Mouse (Mus musculus): ENCODE results near the gene Wnt10b. TPM values are rescaled to one million over a fixed set of nuclear protein-coding genes. Genes with fewer than 3 reads are reported as not detected.
"Not testable (repeated sequence)": the region's sequence is repeated elsewhere in the genome, so short reads cannot be mapped to it uniquely, and the experiment has no call there.

Gene Wnt10b
- total RNA-seq (2017) = 0.64 TPM in 1 of 2 replicates, not detected in the other

GRCm38 (mm10) chr15:98777762-98778161 is at the start of gene Wnt10b:
Gene Wnt10b (minus strand): TSS chr15:98778150.
- no peak for ATAC-seq (replicated peaks; ENCODE audit: low read depth, poor library complexity, severe bottlenecking)

DNA sequence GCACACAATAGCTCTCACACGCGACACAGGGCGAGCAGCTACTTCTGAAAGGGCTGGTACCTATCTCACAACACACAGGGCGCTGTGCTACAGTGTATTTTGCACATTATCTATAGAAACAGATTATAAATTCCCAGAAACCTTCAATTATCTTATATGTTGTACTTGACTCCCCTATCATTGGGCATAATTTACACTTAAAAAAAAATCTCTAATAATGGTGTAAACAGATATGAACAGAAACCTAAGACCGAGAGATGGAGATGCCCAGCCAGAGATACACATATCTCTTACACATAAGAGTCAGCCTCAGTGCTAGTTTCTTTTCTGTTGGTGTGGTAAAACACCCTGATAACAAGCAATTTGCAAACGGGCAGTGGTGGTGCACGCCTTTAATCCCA is 49.7 kb upstream of the Wnt10b start:
- no peak for ATAC-seq (replicated peaks; ENCODE audit: low read depth, poor library complexity, severe bottlenecking)

DNA sequence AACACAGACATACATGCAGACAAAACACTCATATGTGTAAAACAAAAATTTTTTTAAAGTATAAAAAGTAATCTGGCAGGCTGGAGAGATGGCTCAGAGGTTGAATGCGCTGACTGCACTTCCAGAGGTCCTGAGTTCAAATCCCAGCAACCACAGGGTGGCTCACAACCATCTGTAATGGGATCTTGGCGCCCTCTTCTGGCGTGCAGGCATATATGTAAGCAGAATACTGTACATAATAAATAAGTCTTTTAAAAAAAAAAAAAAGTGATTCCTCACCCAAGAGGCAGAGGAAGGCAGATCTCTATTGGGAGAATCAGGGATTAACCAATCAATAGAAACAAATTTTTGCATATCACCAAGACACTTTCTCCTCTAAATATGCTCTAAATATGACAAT is 45.5 kb upstream of the Wnt10b start:
- no peak for ATAC-seq (replicated peaks; ENCODE audit: low read depth, poor library complexity, severe bottlenecking)

- no peak for ATAC-seq (replicated peaks; ENCODE audit: low read depth, poor library complexity, severe bottlenecking)
Observed at GRCm38 (mm10) chr15:98822147-98822546, 44.2 kb upstream of the Wnt10b start.

GRCm38 (mm10) chr15:98821403-98821802 is 43.5 kb upstream of the Wnt10b start:
- ATAC-seq (replicated peaks; ENCODE audit: low read depth, poor library complexity, severe bottlenecking) = peak; percentile 63

- ATAC-seq (replicated peaks; ENCODE audit: low read depth, poor library complexity, severe bottlenecking) = no peak
Observed at GRCm38 (mm10) chr15:98820937-98821336, 43.0 kb upstream of the Wnt10b start.

- ATAC-seq (replicated peaks; ENCODE audit: low read depth, poor library complexity, severe bottlenecking) = no peak
Observed at GRCm38 (mm10) chr15:98818171-98818570, 40.2 kb upstream of the Wnt10b start.

- no peak for ATAC-seq (replicated peaks; ENCODE audit: low read depth, poor library complexity, severe bottlenecking)
Observed at GRCm38 (mm10) chr15:98812741-98813424, 34.9 kb upstream of the Wnt10b start.

GRCm38 (mm10) chr15:98810212-98810611 is 32.3 kb upstream of the Wnt10b start:
- ATAC-seq (replicated peaks; ENCODE audit: low read depth, poor library complexity, severe bottlenecking) = not testable (repeated sequence)

GRCm38 (mm10) chr15:98809390-98809789 is 31.4 kb upstream of the Wnt10b start, which contains the start of gene Ddn:
Gene Ddn (minus strand): TSS chr15:98809490.
- ATAC-seq (replicated peaks; ENCODE audit: low read depth, poor library complexity, severe bottlenecking) = no peak

DNA sequence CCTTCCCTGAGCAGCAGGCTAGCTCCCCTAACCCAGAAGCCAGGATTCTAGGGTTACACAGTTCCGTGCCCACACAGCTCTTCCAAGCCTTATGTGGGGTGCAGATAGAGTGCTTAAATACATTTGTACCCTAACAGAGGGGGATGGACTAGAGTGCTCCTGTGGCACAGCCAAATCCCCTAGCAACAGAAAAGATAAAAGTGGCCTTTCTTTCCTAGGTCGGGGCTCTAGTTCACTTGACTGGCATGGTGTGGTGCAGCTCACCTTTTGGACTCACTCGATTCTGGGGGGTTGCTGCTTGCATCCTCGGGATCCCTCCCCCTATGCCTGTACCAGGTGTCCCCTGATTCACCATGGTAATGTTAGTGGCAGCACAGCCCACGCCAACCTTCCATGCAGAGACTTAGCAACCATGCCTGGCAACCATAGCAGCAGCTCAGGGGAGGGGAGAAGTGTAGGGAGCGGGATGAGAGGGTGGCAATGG is 30.7 kb upstream of the Wnt10b start:
- ATAC-seq (replicated peaks; ENCODE audit: low read depth, poor library complexity, severe bottlenecking) = no peak

DNA sequence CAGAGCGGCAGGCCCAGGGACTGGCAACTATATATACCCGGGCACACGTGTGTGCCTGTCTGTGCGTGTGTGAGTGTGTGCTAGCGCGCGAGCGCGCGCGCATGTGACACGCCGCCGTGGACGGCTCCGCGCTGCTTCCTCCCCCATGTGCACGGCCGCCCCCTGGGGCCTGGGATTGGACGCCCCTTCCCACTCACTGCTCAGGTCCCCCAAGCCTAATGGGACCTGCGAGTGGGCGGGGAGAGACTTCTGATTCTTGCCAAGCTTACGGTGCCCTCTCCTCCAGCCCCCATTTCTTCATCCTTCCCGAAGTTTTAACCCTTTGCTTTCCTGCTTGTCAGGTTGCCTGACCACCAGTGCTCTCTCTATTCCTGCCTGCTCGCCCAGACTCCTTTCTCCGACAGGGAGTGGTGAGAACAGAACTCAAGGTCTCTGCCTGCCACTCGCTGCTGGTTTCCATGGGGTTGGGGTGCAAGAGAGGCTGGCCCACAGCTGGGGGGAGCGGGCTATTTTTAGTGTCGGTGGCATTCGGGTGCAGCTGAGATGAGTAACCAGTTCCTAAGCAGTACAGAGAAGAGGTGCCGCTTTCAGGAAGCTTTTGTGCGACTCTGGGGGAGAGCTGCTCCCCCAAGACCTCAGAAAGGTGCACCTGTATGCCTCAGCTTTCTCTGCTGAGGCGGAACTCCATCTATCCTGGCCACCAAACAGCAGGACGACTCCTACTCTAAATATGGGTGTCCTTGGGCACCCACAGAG is 30.1 kb upstream of the Wnt10b start:
- ATAC-seq (replicated peaks; ENCODE audit: low read depth, poor library complexity, severe bottlenecking) = 0 out of 2 replicates have a peak, but pooled peaks have one; percentile 6

- ATAC-seq (replicated peaks; ENCODE audit: low read depth, poor library complexity, severe bottlenecking) = no peak
Observed at GRCm38 (mm10) chr15:98806809-98807770, 29.1 kb upstream of the Wnt10b start.

DNA sequence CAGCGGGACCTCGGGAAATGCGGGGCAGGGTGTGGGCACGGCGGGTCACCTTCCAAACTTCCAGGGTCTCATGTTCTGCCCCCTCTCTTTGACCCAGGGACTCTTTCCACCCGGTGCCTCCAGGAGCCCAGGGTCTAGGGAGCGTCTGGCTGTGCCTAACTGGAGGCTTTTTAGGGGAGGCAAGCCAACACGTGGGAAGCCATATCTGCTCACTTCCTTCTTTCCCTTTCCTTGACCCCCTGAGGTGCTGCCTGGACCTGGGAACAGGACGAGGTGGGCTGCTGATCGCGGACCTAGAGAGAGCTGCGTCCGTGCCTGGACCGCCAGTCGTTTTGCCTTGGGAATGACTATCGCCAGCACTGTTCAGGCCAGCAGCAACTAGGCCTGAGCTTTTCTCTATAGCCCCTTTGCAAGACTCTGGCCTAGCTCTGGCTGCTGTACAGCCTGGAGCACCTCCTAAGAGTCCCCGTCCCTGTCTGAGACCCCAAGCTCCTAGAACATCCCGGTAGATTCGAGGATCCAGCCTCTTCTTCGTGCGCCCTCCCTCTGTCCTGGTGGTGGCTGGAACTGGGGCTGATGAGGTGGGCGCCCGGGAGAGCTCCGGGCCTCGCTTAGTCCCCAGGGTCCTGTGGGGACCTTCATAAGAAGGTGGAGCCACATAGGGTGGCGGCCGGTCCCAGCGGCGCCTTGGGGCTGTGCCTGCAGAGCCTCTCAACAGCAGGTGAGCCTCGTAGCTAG is 28.3 kb upstream of the Wnt10b start:
- ATAC-seq (replicated peaks; ENCODE audit: low read depth, poor library complexity, severe bottlenecking) = no peak

- peak; percentile 28 for ATAC-seq (replicated peaks; ENCODE audit: low read depth, poor library complexity, severe bottlenecking)
Observed at GRCm38 (mm10) chr15:98805324-98806040, 27.5 kb upstream of the Wnt10b start.

DNA sequence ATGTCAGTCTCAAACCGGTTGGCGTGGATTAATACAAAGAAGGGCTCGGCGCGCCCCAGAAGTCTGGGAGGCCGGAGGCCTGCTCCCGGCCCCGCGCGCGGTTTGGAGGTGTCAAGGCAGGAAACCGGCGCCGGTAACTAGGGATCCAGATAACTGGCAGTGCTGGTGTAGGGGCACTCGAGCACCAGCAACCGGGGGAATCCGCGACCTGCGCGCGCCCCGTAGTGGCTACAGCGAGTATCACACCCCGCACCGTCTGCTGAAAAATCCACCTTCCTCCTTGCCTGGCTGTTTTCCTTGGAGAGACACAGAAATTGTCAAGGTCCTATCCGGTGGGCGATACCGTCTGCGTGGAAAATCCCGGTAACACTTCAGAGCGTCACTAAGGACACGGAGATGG is 26.1 kb upstream of the Wnt10b start:
- peak; percentile 67 for ATAC-seq (replicated peaks; ENCODE audit: low read depth, poor library complexity, severe bottlenecking)

DNA sequence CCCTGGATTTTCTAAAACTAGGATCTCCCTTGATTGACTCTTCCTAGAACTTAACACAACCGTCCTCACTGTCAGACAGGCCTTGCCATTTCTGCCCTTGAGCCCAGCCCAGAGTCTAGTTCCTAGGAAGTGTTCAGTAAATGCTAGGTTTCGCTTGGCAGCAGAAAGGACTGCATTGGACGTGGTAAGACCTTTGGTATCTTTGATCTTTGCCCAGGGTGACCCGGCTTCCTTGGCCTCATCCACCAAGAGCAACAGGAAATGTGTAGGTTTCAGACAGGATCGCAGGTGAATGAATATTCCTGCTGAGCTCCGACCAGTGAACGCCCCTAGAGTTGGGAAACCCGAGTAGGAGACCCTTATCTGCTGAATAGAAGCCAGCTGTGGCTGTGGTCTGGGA is 25.0 kb upstream of the Wnt10b start:
- no peak for ATAC-seq (replicated peaks; ENCODE audit: low read depth, poor library complexity, severe bottlenecking)

GRCm38 (mm10) chr15:98799396-98799795 is 21.4 kb upstream of the Wnt10b start:
- peak; percentile 46 for ATAC-seq (replicated peaks; ENCODE audit: low read depth, poor library complexity, severe bottlenecking)

DNA sequence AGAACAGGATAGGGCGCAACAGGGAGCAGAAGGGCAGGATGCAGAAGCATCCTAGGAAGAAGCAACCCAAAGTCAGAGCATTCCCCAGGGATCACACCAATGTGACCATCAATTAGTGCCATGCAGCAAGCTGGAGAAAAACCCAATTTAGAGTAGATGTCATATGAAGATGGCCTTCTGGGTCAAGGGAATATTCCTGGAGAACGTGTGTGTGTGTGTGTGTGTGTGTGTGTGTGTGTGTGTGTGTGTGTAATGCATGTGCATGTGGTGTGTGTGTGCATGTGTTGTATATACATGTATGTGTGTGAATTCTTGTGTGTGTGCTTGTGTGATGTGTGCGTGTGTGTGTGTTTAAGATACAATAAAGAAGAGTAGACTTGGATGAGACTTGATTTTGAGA is 21.0 kb upstream of the Wnt10b start:
- no peak for ATAC-seq (replicated peaks; ENCODE audit: low read depth, poor library complexity, severe bottlenecking)

Measured in common myeloid progenitor, adult 5-6 weeks (primary cell).